Mouse (Mus musculus) forebrain, embryonic 11.5 days (tissue): ENCODE data around the gene B3gnt2. TPM values are rescaled to one million over a fixed set of nuclear protein-coding genes. Genes with fewer than 3 reads are reported as not detected.

ENCODE experiments used
- ATAC-seq: fragments of 200-750 bp; cut with Nextera tagmentation; replicated peaks from 2 replicates; pipeline ENCODE4 v1.8.0; 2017; ENCODE audit warnings: moderate TSS enrichment; ENCODE audit not compliant: low FRiP score
- DNase-seq: peaks from one replicate; pipeline ENCODE4 v3.0.0-alpha.2; 2017; ENCODE audit warnings: low spot score
- H3K27ac ChIP-seq: fragments of 300-500 bp; sonication (generic); 2 replicates; pipeline ENCODE4 v1.5.1; 2014; ENCODE audit warnings: low read depth, low read length
- H3K27me3 ChIP-seq: fragments of 300-500 bp; sonication (generic); 2 replicates; pipeline ENCODE4 v1.6.1; 2014; ENCODE audit warnings: mild to moderate bottlenecking, low read length, mixed read lengths; ENCODE audit not compliant: control insufficient read depth, insufficient read depth
- H3K36me3 ChIP-seq: fragments of 300-500 bp; sonication (generic); 2 replicates; pipeline ENCODE4 v1.6.1; 2014; ENCODE audit warnings: mild to moderate bottlenecking, low read length, moderate library complexity, mixed read lengths; ENCODE audit not compliant: control insufficient read depth, insufficient read depth
- H3K4me1 ChIP-seq: fragments of 300-500 bp; sonication (generic); replicated peaks from 2 replicates; pipeline ENCODE4 v1.6.1; 2014; ENCODE audit warnings: low read length, mixed read lengths; ENCODE audit not compliant: control insufficient read depth, insufficient read depth
- H3K4me2 ChIP-seq: fragments of 300-500 bp; sonication (generic); 2 replicates; pipeline ENCODE4 v1.6.1; 2014; ENCODE audit warnings: low read depth, mild to moderate bottlenecking, low read length, moderate library complexity, mixed read lengths; ENCODE audit not compliant: severe bottlenecking
- H3K4me3 ChIP-seq: fragments of 300-500 bp; sonication (generic); 2 replicates; pipeline ENCODE4 v1.5.1; 2014; ENCODE audit warnings: low read depth, low read length
- H3K9ac ChIP-seq: fragments of 300-500 bp; sonication (generic); 2 replicates; pipeline ENCODE4 v1.6.1; 2014; ENCODE audit warnings: low read length
- H3K9me3 ChIP-seq: fragments of 300-500 bp; sonication (generic); 2 replicates; pipeline ENCODE4 v1.6.1; 2016; ENCODE audit warnings: low read length, mixed read lengths; ENCODE audit not compliant: control insufficient read depth
- WGBS: fragments of 180-500 bp; shearing (Covaris S2); extraction: QIAGEN DNeasy Blood & Tissue Kit; methylation state at CpG from one replicate; pipeline ENCODE4 v1.1.7; 2014; 5-methylcytosine and 5-hydroxymethylcytosine counted together
- polyA plus RNA-seq: library from polyadenylated mRNA; unstranded; fragments of >200 nt; fragmentation: Nextera tagmentation; extraction: Ambion mirVana; gene quantifications from 2 replicates; pipeline ENCODE4 v1.2.1, GENCODE M21; 2014

B3gnt2 gene
- polyA plus RNA-seq, 1 experiment from 2014 or later, result 2.4 TPM

DNA sequence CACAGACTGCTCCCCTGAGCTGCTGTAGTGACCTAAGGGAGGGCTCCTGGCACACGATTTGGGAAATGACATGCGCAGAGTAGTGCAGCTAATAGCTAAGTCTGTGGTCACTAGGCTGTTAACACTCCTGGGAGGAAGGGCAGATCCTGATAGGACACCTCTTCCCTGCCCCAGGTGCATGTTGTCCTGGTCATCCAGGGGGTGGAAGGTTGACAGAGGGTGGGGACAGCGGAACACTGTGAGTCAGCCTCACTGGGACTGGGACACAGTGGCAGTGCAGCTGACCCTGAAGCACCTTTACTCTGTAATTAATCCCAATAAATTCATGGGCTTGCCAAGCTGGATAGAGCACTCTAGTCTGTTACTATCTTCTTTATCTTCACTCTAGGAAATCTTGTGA, 39.5 kb downstream of the B3gnt2 start:
- Histone ChIP-seq H3K9ac (no peak overlapping the region), H3K4me3 (no peak overlapping the region), H3K4me2 (no peak overlapping the region), H3K9me3 (no peaks in the 10 kb centered on the region), H3K4me1 (no peaks in the 10 kb centered on the region), H3K27me3 (no peaks in the 10 kb centered on the region), H3K36me3 (no peaks in the 10 kb centered on the region), H3K27ac (no peak overlapping the region)
- 81% methylated on average over 3 of the region's 3 CpGs for WGBS
- DNase-seq (no peak), ATAC-seq (no peak)

DNA sequence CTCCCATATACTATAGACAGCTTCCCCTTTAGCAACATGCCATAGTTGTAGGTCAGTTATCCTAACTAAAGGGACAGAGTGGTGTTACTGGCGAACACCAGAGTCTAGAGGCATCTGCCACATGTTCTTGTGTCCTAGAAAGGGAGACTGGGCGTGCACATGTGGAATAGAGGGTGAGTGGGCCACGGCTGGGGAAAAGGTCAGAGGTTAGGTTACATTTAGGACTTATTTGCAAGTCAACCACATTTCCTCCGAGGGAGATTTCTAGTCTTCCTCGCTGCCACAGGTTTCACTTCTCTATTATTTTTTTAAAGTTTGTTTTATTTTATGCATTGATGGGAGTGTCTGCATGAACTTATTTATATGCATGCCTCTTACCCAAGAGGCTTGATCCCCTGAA, 42.4 kb downstream of the B3gnt2 start:
- H3K4me1 ChIP-seq, result no peaks in the 10 kb centered on the region
- H3K4me2 ChIP-seq, result no peak overlapping the region
- WGBS, result 84% methylated on average over 5 of the region's 5 CpGs
- no peak overlapping the region for H3K4me3 ChIP-seq
- H3K9me3 ChIP-seq, result no peaks in the 10 kb centered on the region
- no peak overlapping the region for H3K9ac ChIP-seq
- no peaks in the 10 kb centered on the region for H3K27me3 ChIP-seq
- ATAC-seq, result no peak
- no peaks in the 10 kb centered on the region for H3K36me3 ChIP-seq
- no peak overlapping the region for H3K27ac ChIP-seq
- DNase-seq, result no peak

DNA sequence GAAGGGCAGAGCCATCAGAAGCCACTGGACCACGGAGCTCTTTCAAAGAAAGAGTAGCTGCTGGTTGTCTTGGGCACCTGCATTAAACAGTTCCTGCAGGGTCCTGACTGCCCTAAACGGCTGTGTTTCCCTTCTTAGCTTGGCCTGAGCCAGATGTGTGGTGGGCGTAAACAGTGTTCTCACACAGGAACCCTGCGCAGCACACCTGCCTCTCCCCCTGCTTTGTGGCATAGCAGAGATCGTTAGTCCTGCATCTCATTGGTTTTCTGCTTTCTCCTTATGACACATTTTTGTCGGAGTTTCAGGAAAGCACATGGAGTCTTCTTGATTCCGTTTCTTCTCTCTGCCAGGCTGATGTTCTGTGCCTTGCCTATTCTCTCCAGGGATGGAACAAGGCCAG, 44.9 kb downstream of the B3gnt2 start:
- no peak overlapping the region for H3K4me3 ChIP-seq
- H3K9me3 ChIP-seq, result no peaks in the 10 kb centered on the region
- WGBS, result 87% methylated on average over 7 of the region's 7 CpGs
- no peak overlapping the region for H3K9ac ChIP-seq
- DNase-seq (no peak), ATAC-seq (no peak)
- no peaks in the 10 kb centered on the region for H3K27me3 ChIP-seq
- H3K4me1 ChIP-seq, result no peaks in the 10 kb centered on the region
- no peaks in the 10 kb centered on the region for H3K36me3 ChIP-seq
- no peak overlapping the region for H3K27ac ChIP-seq
- H3K4me2 ChIP-seq, result no peak overlapping the region

DNA sequence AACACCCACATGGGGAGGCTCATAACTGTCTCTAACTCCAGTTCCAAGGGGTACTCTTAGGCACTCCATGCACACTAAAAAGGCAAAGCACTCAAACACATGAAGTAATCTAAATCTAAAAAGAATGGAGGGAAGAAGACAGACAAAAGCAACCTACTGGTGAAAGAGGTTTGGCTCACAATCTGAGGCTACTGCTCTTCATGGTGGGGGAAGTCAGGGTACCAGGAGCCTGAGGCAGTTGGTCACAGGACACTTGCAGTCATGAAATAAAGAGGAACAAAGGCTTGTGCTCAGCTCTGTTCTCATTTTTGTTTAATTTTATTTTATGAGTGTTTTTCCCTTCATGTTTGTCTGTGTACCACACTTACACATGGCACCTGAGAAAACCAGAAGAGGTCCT, 45.6 kb downstream of the B3gnt2 start:
- H3K27me3 ChIP-seq, result no peaks in the 10 kb centered on the region
- no peak overlapping the region for H3K4me3 ChIP-seq
- no peak overlapping the region for H3K9ac ChIP-seq
- no peak for ATAC-seq
- no peak overlapping the region for H3K27ac ChIP-seq
- H3K4me1 ChIP-seq, result no peaks in the 10 kb centered on the region
- no peak for DNase-seq
- H3K36me3 ChIP-seq, result no peaks in the 10 kb centered on the region
- H3K9me3 ChIP-seq, result no peaks in the 10 kb centered on the region
- no peak overlapping the region for H3K4me2 ChIP-seq

DNA sequence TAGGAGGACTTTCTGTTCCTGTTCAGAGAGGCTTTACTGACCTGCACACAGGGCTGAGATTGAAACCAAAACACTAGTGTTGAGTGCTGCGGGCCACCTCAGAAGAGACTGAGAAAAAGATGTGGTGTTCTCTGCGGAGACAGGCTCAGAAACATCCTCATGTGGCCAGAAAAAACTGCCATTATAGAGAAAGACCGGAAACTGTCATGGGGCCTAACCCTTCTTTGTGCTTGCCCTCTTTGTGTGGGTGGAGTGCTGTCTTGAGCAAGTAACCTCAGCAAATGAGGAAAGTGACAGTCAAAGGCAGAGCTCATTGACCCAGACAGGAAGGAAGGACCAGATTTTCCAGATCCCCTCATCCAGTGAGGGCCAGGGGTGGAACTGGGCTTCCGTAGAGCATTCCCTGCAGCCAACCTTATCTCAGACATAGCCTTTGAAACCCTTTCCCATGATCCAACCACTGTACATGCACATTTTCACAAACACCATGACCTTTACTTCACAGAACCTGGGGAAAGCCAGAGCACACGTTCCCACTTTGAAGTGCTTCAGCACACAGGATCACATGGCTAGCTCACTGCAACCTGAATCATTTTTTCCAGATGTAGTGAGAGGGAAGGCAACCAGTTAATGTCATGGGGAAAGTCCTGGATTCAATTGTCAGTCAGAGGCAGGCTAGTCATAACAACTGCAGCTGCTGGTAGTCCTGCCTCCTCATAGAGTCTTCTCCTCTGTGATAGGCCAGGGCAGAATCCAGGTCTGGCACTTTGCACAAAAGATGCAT, 46.6 kb downstream of the B3gnt2 start:
- no peak for ATAC-seq
- H3K4me3 ChIP-seq, result no peak overlapping the region
- no peaks in the 10 kb centered on the region for H3K27me3 ChIP-seq
- 87% methylated on average over 5 of the region's 5 CpGs for WGBS
- no peak overlapping the region for H3K4me2 ChIP-seq
- no peak overlapping the region for H3K27ac ChIP-seq
- H3K4me1 ChIP-seq, result no peaks in the 10 kb centered on the region
- no peak for DNase-seq
- H3K9me3 ChIP-seq, result no peaks in the 10 kb centered on the region
- H3K36me3 ChIP-seq, result no peaks in the 10 kb centered on the region
- H3K9ac ChIP-seq, result no peak overlapping the region

DNA sequence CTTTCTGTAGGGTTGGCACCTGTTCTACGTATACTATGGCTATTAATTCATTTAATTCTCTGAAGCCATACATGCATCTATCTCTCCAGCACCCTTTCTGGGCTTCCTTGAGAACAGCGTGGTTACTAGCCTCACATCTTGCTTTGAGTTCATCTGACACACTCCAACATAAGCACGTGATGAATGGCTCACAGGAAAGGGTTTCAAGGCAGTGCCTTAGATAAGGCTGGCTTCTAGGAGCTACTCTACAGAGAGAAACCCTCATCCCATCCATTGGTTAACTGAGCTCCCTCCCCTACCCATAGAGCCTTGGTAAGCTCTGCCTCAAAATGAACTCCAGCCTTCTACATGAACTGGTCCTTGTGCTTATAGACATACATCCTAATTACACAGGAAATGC, 47.3 kb downstream of the B3gnt2 start:
- Histone ChIP-seq H3K4me1 (no peaks in the 10 kb centered on the region), H3K27me3 (no peaks in the 10 kb centered on the region), H3K36me3 (no peaks in the 10 kb centered on the region), H3K9me3 (no peaks in the 10 kb centered on the region), H3K27ac (no peak overlapping the region), H3K9ac (no peak overlapping the region), H3K4me3 (no peak overlapping the region), H3K4me2 (no peak overlapping the region)
- DNase-seq (no peak), ATAC-seq (no peak)
- WGBS, result 80% methylated on average over 3 of the region's 3 CpGs

DNA sequence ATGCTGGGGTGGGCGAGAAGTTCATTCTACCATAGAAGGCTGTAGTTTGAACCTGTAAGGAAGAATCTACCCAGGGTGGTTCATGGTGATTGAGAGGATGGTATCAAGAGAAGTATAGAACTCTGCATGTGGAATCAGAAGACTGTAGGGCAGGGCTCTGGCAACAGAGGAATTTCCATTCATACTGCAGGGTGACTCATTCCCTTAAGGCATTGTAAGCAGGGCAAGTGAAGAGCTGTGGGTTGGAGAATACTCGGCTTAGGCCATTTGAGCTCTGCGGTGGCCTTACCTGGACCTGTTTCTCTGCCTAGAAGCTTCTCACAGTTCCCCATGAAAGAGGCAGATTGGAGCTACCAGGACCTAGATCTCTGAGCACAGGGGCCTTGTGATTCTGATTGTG, 49.3 kb downstream of the B3gnt2 start:
- Histone ChIP-seq H3K4me3 (no peak overlapping the region), H3K36me3 (no peaks in the 10 kb centered on the region), H3K9ac (no peak overlapping the region), H3K9me3 (no peaks in the 10 kb centered on the region), H3K27ac (no peak overlapping the region), H3K27me3 (no peaks in the 10 kb centered on the region), H3K4me2 (no peak overlapping the region), H3K4me1 (no peaks in the 10 kb centered on the region)
- ATAC-seq (no peak), DNase-seq (no peak)
- WGBS, result 94% methylated on average over 3 of the region's 3 CpGs

DNA sequence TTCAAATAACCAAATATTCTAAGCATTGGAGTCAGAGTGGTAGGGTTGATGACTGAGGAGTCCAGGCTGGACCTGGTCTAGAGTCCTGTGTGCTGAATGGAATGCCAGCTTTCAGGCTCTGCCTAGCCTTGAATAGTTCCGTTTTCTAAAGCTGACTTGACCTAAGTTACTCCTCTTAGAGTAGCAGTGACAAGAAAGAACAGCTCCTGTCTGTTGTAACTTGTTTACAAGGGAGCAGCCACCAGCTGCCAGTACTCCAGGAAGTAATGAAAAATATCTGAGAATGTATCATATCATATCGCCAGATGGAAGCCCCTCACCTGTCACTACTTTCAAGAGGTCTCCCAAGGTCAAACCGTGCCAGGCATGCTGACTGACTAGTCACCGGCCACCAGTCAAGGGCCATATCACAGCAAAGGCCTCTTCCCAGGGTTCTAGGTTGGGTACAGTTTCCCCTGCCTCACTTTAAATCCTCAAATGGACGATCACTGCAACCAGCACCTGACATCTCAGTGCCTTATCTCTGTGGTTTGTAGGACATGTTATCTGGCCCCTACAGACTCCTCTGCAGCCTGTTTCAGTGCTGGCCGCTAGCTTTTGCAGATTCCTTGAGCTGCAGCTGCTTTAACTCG, 51.2 kb downstream of the B3gnt2 start:
- DNase-seq, result no peak
- H3K4me3 ChIP-seq, result no peak overlapping the region
- H3K9ac ChIP-seq, result no peak overlapping the region
- H3K36me3 ChIP-seq, result no peaks in the 10 kb centered on the region
- no peaks in the 10 kb centered on the region for H3K9me3 ChIP-seq
- H3K27ac ChIP-seq, result no peak overlapping the region
- ATAC-seq, result no peak
- WGBS, result 84% methylated on average over 7 of the region's 7 CpGs
- H3K4me2 ChIP-seq, result no peak overlapping the region
- H3K4me1 ChIP-seq, result no peaks in the 10 kb centered on the region
- no peaks in the 10 kb centered on the region for H3K27me3 ChIP-seq

DNA sequence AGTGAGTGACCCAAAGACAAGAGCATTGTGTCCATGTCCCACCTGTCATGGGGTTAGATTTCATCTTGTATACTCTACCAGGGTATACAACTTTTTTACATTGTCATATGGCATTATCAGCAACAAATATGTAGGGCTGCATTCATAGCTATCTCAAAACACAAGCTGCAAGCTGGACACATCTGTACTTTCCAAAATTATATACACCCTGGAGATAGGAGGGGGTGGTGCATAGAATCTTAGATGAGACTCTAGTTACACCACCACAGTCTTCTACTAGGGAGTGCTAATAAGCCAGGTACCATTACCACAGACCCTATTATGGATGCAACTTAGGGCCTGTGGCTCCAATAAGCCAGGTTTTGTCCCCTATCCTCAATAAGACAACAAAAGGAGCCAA, 52.7 kb downstream of the B3gnt2 start:
- DNase-seq (no peak), ATAC-seq (no peak)
- Histone ChIP-seq H3K9ac (no peak overlapping the region), H3K4me2 (no peak overlapping the region), H3K27me3 (no peaks in the 10 kb centered on the region), H3K4me1 (no peaks in the 10 kb centered on the region), H3K36me3 (no peaks in the 10 kb centered on the region), H3K9me3 (no peaks in the 10 kb centered on the region), H3K4me3 (no peak overlapping the region), H3K27ac (no peak overlapping the region)
